Mouse (Mus musculus) ES-Bruce4 (cell line): ENCODE measurements around the gene Fam205c.

Experiments used
- CTCF ChIP-seq: IDR thresholded peaks from one replicate; pipeline ENCODE4 v1.8.1; 2011; ENCODE audit warnings: low read depth, low read length
- EP300 ChIP-seq: IDR thresholded peaks from 2 replicates; pipeline ENCODE4 v1.6.1; 2011; ENCODE audit warnings: low read depth, low read length; ENCODE audit not compliant: insufficient read depth
- POLR2A ChIP-seq: IDR thresholded peaks from one replicate; pipeline ENCODE4 v1.8.1; 2011; ENCODE audit warnings: low read length; ENCODE audit not compliant: insufficient read depth

DNA sequence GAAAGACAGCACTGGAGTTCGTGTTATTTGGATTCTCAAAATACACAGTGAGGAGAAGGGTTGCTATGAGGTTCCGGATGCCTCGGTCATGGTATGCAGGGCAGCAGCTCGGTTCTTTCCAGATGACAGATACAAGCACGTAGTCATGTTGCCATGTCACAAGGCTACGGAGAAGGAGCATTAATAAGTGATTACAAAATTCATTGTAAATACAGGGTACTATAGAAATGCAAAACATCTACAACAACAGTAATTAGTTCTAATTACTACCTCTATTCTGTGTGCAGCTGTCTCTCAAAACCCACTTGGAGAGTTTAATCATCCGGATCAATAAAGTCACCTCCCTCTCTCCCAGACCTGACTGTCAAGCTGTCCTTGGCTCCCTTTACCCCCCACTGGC, 21.1 kb upstream of the Fam205c start:
- no peak for TF ChIP-seq CTCF
- no peak for TF ChIP-seq POLR2A
- TF ChIP-seq EP300, result no peak
